Mouse (Mus musculus): ENCODE measurements around the gene Hlf. TPM values are rescaled to one million over a fixed set of nuclear protein-coding genes. Genes with fewer than 3 reads are reported as not detected.

The Hlf gene
- polyA plus RNA-seq (2015; fragmentation: Nextera tagmentation; extraction: Ambion mirVana), result 1.3 and 1.9 TPM in 2 replicates

GRCm38 (mm10) chr11:90390817-90391173, at the start of gene Hlf:
Gene Hlf, minus strand, starts transcription at chr11:90390895.
- Histone ChIP-seq H3K27me3 (peaks cover 56% of the 10 kb centered on the region), H3K9ac (peak within 1 kb of the TSS; percentile 58), H3K4me3 (peak within 1 kb of the TSS; percentile 48), H3K4me2 (replicated peaks) (peak within 1 kb of the TSS; percentile 86), H3K27ac (no peak within 1 kb of the TSS), H3K4me1 (peaks cover 20% of the 10 kb centered on the region), H3K9me3 (no peaks in the 10 kb centered on the region), H3K36me3 (no peaks in the 10 kb centered on the region)
- ATAC-seq (ENCODE audit: low FRiP score, low read depth), result peak; percentile 96
- under 1% methylated on average over 38 of the region's 40 CpGs for WGBS

- WGBS, result 67% methylated on average over 5 of the region's 5 CpGs
- no peak overlapping the region for H3K27ac ChIP-seq
- no peaks in the 10 kb centered on the region for H3K9me3 ChIP-seq
- no peaks in the 10 kb centered on the region for H3K36me3 ChIP-seq
- H3K9ac ChIP-seq, result no peak overlapping the region
- no peaks in the 10 kb centered on the region for H3K4me1 ChIP-seq
- ATAC-seq (ENCODE audit: low FRiP score, low read depth), result no peak
- H3K4me2 ChIP-seq (replicated peaks), result no peak overlapping the region
- H3K4me3 ChIP-seq, result no peak overlapping the region
- H3K27me3 ChIP-seq, result no peaks in the 10 kb centered on the region
These were observed 48.1 kb upstream of the Hlf start for GRCm38 (mm10) chr11:90438768-90439167.

GRCm38 (mm10) chr11:90425207-90425525, 34.5 kb upstream of the Hlf start:
- Histone ChIP-seq H3K27ac (no peak overlapping the region), H3K4me1 (peaks cover 14% of the 10 kb centered on the region)
- no peak for ATAC-seq (ENCODE audit: low FRiP score, low read depth)

GRCm38 (mm10) chr11:90424334-90425206, 33.9 kb upstream of the Hlf start:
- peak overlapping the region; percentile 33; the same call in 1 of the 2 replicates for H3K27ac ChIP-seq
- H3K9me3 ChIP-seq, result no peaks in the 10 kb centered on the region; the same call in 1 of the 2 replicates
- H3K4me2 ChIP-seq (replicated peaks), result peak overlapping the region; percentile 11; the same call in 1 of the 2 replicates
- H3K4me1 ChIP-seq, result peaks cover 14% of the 10 kb centered on the region
- H3K4me3 ChIP-seq, result no peak overlapping the region
- peaks cover 5% of the 10 kb centered on the region for H3K27me3 ChIP-seq
- no peaks in the 10 kb centered on the region for H3K36me3 ChIP-seq
- H3K9ac ChIP-seq, result no peak overlapping the region
- WGBS, result 51% methylated on average over 11 of the region's 11 CpGs
- ATAC-seq (ENCODE audit: low FRiP score, low read depth), result peak; percentile 73; the same call in 1 of the 2 replicates

More at GRCm38 (mm10) chr11:90425207-90425525, 34.5 kb upstream of the Hlf start:
- H3K9me3 ChIP-seq, result no peaks in the 10 kb centered on the region; the same call in 1 of the 2 replicates
- H3K36me3 ChIP-seq, result no peaks in the 10 kb centered on the region
- H3K4me3 ChIP-seq, result no peak overlapping the region
- 89% methylated on average over 4 of the region's 4 CpGs for WGBS
- H3K27me3 ChIP-seq, result no peaks in the 10 kb centered on the region; the same call in 1 of the 2 replicates
- no peak overlapping the region for H3K4me2 ChIP-seq (replicated peaks)
- no peak overlapping the region for H3K9ac ChIP-seq

- peak overlapping the region; percentile 33; the same call in 1 of the 2 replicates for H3K27ac ChIP-seq
These were observed 33.2 kb upstream of the Hlf start for GRCm38 (mm10) chr11:90423896-90424295.

GRCm38 (mm10) chr11:90419706-90420105, 29.0 kb upstream of the Hlf start:
- 90% methylated on average over 11 of the region's 11 CpGs for WGBS
- no peaks in the 10 kb centered on the region; the same call in 1 of the 2 replicates for H3K9me3 ChIP-seq

More at GRCm38 (mm10) chr11:90423896-90424295, 33.2 kb upstream of the Hlf start:
- no peak overlapping the region for H3K9ac ChIP-seq
- peaks cover 12% of the 10 kb centered on the region for H3K27me3 ChIP-seq
- no peak overlapping the region for H3K4me3 ChIP-seq
- 38% methylated on average over 3 of the region's 3 CpGs for WGBS
- H3K4me2 ChIP-seq (replicated peaks), result peak overlapping the region; percentile 11; the same call in 1 of the 2 replicates
- no peak; the same call in 1 of the 2 replicates for ATAC-seq (ENCODE audit: low FRiP score, low read depth)
- H3K4me1 ChIP-seq, result peaks cover 14% of the 10 kb centered on the region
- no peaks in the 10 kb centered on the region for H3K36me3 ChIP-seq
- H3K9me3 ChIP-seq, result no peaks in the 10 kb centered on the region; the same call in 1 of the 2 replicates

GRCm38 (mm10) chr11:90417921-90418320, 27.2 kb upstream of the Hlf start:
- H3K9me3 ChIP-seq, result no peaks in the 10 kb centered on the region; the same call in 1 of the 2 replicates
- H3K9ac ChIP-seq, result peak overlapping the region; percentile 58
- H3K4me1 ChIP-seq, result peaks cover 13% of the 10 kb centered on the region; the same call in 1 of the 2 replicates
- no peak overlapping the region for H3K27ac ChIP-seq
- peak overlapping the region; percentile 68 for H3K4me2 ChIP-seq (replicated peaks)
- H3K27me3 ChIP-seq, result peaks cover 16% of the 10 kb centered on the region
- ATAC-seq (ENCODE audit: low FRiP score, low read depth), result peak; percentile 98
- peak overlapping the region; percentile 39 for H3K4me3 ChIP-seq
- WGBS, result under 1% methylated on average over 42 of the region's 42 CpGs
- H3K36me3 ChIP-seq, result no peaks in the 10 kb centered on the region

More at GRCm38 (mm10) chr11:90419706-90420105, 29.0 kb upstream of the Hlf start:
- H3K27me3 ChIP-seq, result peaks cover 16% of the 10 kb centered on the region
- H3K4me1 ChIP-seq, result peaks cover 25% of the 10 kb centered on the region
- ATAC-seq (ENCODE audit: low FRiP score, low read depth), result no peak
- H3K4me2 ChIP-seq (replicated peaks), result no peak overlapping the region
- no peak overlapping the region for H3K4me3 ChIP-seq
- H3K27ac ChIP-seq, result no peak overlapping the region
- no peak overlapping the region for H3K9ac ChIP-seq
- no peaks in the 10 kb centered on the region for H3K36me3 ChIP-seq

- peaks cover 13% of the 10 kb centered on the region; the same call in 1 of the 2 replicates for H3K4me1 ChIP-seq
- 75% methylated on average over 5 of the region's 5 CpGs for WGBS
- no peak overlapping the region for H3K27ac ChIP-seq
- H3K4me2 ChIP-seq (replicated peaks), result peak overlapping the region; percentile 68
- no peak overlapping the region for H3K9ac ChIP-seq
- H3K9me3 ChIP-seq, result no peaks in the 10 kb centered on the region; the same call in 1 of the 2 replicates
- no peak overlapping the region for H3K4me3 ChIP-seq
- no peak for ATAC-seq (ENCODE audit: low FRiP score, low read depth)
- no peaks in the 10 kb centered on the region for H3K36me3 ChIP-seq
- H3K27me3 ChIP-seq, result peaks cover 16% of the 10 kb centered on the region
These were observed 26.3 kb upstream of the Hlf start for GRCm38 (mm10) chr11:90417011-90417410.

- no peak for ATAC-seq (ENCODE audit: low FRiP score, low read depth)
- H3K36me3 ChIP-seq, result no peaks in the 10 kb centered on the region
- no peak overlapping the region for H3K9ac ChIP-seq
- H3K4me3 ChIP-seq, result no peak overlapping the region
- H3K4me1 ChIP-seq, result no peaks in the 10 kb centered on the region
- no peak overlapping the region for H3K27ac ChIP-seq
- no peak overlapping the region for H3K4me2 ChIP-seq (replicated peaks)
- H3K9me3 ChIP-seq, result no peaks in the 10 kb centered on the region
- no peaks in the 10 kb centered on the region for H3K27me3 ChIP-seq
- WGBS, result 53% methylated on average over 6 of the region's 6 CpGs
These were observed 8.2 kb upstream of the Hlf start for GRCm38 (mm10) chr11:90398850-90399249.

GRCm38 (mm10) chr11:90391271-90392185, 833 bp upstream of the Hlf start:
- Histone ChIP-seq H3K4me2 (replicated peaks) (peak overlapping the region; percentile 86), H3K27me3 (peaks cover 49% of the 10 kb centered on the region), H3K9me3 (no peaks in the 10 kb centered on the region), H3K4me3 (peak overlapping the region; percentile 48), H3K9ac (no peak overlapping the region), H3K4me1 (peaks cover 20% of the 10 kb centered on the region), H3K36me3 (no peaks in the 10 kb centered on the region), H3K27ac (no peak overlapping the region)
- 10% methylated on average over 14 of the region's 14 CpGs for WGBS
- no peak for ATAC-seq (ENCODE audit: low FRiP score, low read depth)

- H3K27me3 ChIP-seq, result peaks cover 56% of the 10 kb centered on the region
- peak; percentile 78 for ATAC-seq (ENCODE audit: low FRiP score, low read depth)
- peak overlapping the region; percentile 48 for H3K4me3 ChIP-seq
- H3K4me2 ChIP-seq (replicated peaks), result peak overlapping the region; percentile 86
- WGBS, result under 1% methylated on average over 41 of the region's 41 CpGs
- H3K36me3 ChIP-seq, result no peaks in the 10 kb centered on the region
- peak overlapping the region; percentile 58 for H3K9ac ChIP-seq
- H3K27ac ChIP-seq, result no peak overlapping the region
- H3K9me3 ChIP-seq, result no peaks in the 10 kb centered on the region
- peaks cover 20% of the 10 kb centered on the region for H3K4me1 ChIP-seq
These were observed 536 bp downstream of the Hlf start for GRCm38 (mm10) chr11:90389902-90390816.

Data from limb, embryonic 13.5 days (tissue).